ENCODE assay signal across 16 mouse cellular contexts in the genomic region with DNA sequence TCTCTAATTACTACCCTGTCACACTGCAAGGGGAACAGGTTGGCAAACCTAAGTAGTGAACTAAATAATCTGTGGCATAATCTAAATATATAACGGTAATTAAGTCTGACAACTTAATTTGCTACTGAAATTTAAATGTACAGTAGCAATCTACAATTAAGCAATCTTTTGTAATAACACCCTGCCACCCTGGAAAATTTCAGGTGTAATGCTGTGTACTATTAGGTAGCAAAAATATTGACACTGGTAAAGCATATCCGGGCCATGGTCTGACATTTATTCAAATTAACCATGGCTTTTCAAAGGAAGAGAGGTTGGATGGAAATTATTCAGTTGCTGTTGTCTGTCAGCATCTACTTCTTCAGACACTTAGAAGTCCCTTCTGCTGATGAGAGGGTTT.
"Had no signal": no experiment of that assay in that cellular context is flagged by ENCODE, and none has a peak within 500 bp of the region (broad histone marks: within the 10 kb centered on the region; RNA-seq: fewer than 3 reads in every experiment).

No protein-coding gene starts in this region.

- H3K27ac ChIP-seq: midbrain, embryonic 13.5 days; midbrain, embryonic 15.5 days; neural tube, embryonic 13.5 days; neural tube, embryonic 15.5 days had no signal

- DNase-seq: lung, adult 18-20 months; retina, postnatal 1 day; right cerebral cortex, adult 18-20 months; right cerebral cortex, postnatal 25 days; right cerebral cortex, postnatal 4 days; spleen, adult 18-20 months; thymus, adult 18-20 months; thymus, postnatal 14 days; thymus, postnatal 36 days had no signal

- H3K9ac ChIP-seq: lung, embryonic 14.5 days; midbrain, embryonic 13.5 days; midbrain, embryonic 15.5 days; neural tube, embryonic 13.5 days; neural tube, embryonic 15.5 days had no signal

- H3K36me3 ChIP-seq: midbrain, embryonic 13.5 days; midbrain, embryonic 15.5 days; neural tube, embryonic 13.5 days; neural tube, embryonic 15.5 days had no signal

- ATAC-seq: midbrain, embryonic 13.5 days; midbrain, embryonic 15.5 days had no signal

- H3K9me3 ChIP-seq: midbrain, embryonic 13.5 days; midbrain, embryonic 15.5 days; neural tube, embryonic 13.5 days; neural tube, embryonic 15.5 days had no signal

- H3K4me3 ChIP-seq: midbrain, embryonic 13.5 days; midbrain, embryonic 15.5 days; neural tube, embryonic 13.5 days; neural tube, embryonic 15.5 days had no signal

- H3K4me2 ChIP-seq: lung, embryonic 14.5 days; midbrain, embryonic 11.5 days; midbrain, embryonic 13.5 days; midbrain, embryonic 15.5 days; neural tube, embryonic 13.5 days; neural tube, embryonic 15.5 days had no signal

- H3K27me3 ChIP-seq: megakaryocyte, embryonic 14.5 days; midbrain, embryonic 13.5 days; midbrain, embryonic 15.5 days; neural tube, embryonic 13.5 days had no signal

- H3K4me1 ChIP-seq: midbrain, embryonic 13.5 days; midbrain, embryonic 15.5 days; neural tube, embryonic 13.5 days; neural tube, embryonic 15.5 days had no signal
